28 mouse cellular contexts compared by ENCODE assay signal in genomic region chr15:27974637-27975036, GRCm38 (mm10). TPM values are rescaled to one million over a fixed set of nuclear protein-coding genes. Genes with fewer than 3 reads are reported as not detected.
A peak's percentile ranks its signal among the peaks of the same experiment; 100 is the strongest.
DNase-seq lines count a peak whose midpoint lies in the region; ATAC-seq and TF ChIP-seq lines count a peak whose summit lies in the region.
"Had no signal": no experiment of that assay in that cellular context is flagged by ENCODE, and none has a peak within 500 bp of the region (broad histone marks: within the 10 kb centered on the region; RNA-seq: fewer than 3 reads in every experiment).

No protein-coding gene starts in this region.

- no peak overlapping the region for H3K4me2 ChIP-seq in midbrain, embryonic 15.5 days
- H3K4me2 ChIP-seq in CH12.LX (ENCODE audit: insufficient read depth, low read depth, poor library complexity, severe bottlenecking), result no peak overlapping the region
- H3K4me2 ChIP-seq in lung, postnatal 0 days (replicated peaks; ENCODE audit: low read depth, low read length), result no peak overlapping the region
- H3K4me2 ChIP-seq: embryonic facial prominence, embryonic 13.5 days; heart, embryonic 15.5 days; limb, embryonic 13.5 days; liver, embryonic 11.5 days; lung, embryonic 15.5 days had no signal

- peaks cover 12% of the 10 kb centered on the region; the same call in 1 of the 2 replicates for H3K4me1 ChIP-seq in midbrain, embryonic 15.5 days
- H3K4me1 ChIP-seq in midbrain, embryonic 10.5 days, result 0 out of 2 replicates have a peak, but pooled peaks cover 2% of the 10 kb centered on the region
- H3K4me1 ChIP-seq in CH12.LX (ENCODE audit: control insufficient read depth in 1 of 2, insufficient read depth in 2 of 2), result peaks cover 0 to 10% of the 10 kb centered on the region in 2 experiments; a peak in 2 of 4 replicates
- H3K4me1 ChIP-seq in lung, postnatal 0 days (ENCODE audit: insufficient read depth, low read depth, low read length), result no peaks in the 10 kb centered on the region

- in situ Hi-C loops in CH12.LX (cut with MboI; ENCODE audit: low pct_ligation_motif_present, low pct_unique_long_range_greater_than_20kb, low sequenced_read_pairs), result no loop called here

- no peaks in the 10 kb centered on the region for H3K36me3 ChIP-seq in midbrain, embryonic 15.5 days (replicated peaks)
- no peaks in the 10 kb centered on the region for H3K36me3 ChIP-seq in midbrain, embryonic 10.5 days
- H3K36me3 ChIP-seq in CH12.LX (replicated peaks in 1 of 2; ENCODE audit: control insufficient read depth in 1 of 2, insufficient read depth in 1 of 2, low read length in 1 of 2), result no peaks in the 10 kb centered on the region
- H3K36me3 ChIP-seq in lung, postnatal 0 days (ENCODE audit: insufficient read depth, low read length), result no peaks in the 10 kb centered on the region
- H3K36me3 ChIP-seq: embryonic facial prominence, embryonic 13.5 days; G1E; heart, embryonic 10.5 days; heart, embryonic 15.5 days; limb, embryonic 13.5 days; lung, embryonic 15.5 days had no signal

- dilution Hi-C loops in CH12.LX (cut with MboI; ENCODE audit: extremely low pct_ligation_motif_present, extremely low pct_unique_long_range_greater_than_20kb, low sequenced_read_pairs), result no loop called here

- no peaks in the 10 kb centered on the region for H3K79me2 ChIP-seq in CH12.LX (replicated peaks; ENCODE audit: control insufficient read depth, extremely low read depth, insufficient read depth, poor library complexity, severe bottlenecking)

- TF ChIP-seq POLR2A in CH12.LX (IDR thresholded peaks at IDR 0.05; ENCODE audit: low read depth, low read length), result no peak

- no peak for TF ChIP-seq CTCF in CH12.LX (conservative IDR thresholded peaks at IDR 0.05 in 1 of 2, IDR thresholded peaks at IDR 0.05 in 1 of 2; ENCODE audit: low read depth in 2 of 2, low read length in 2 of 2)
- TF ChIP-seq CTCF in lung, postnatal 0 days (IDR thresholded peaks at IDR 0.05), result no peak

- 89% methylated on average over 8 of the region's 8 CpGs for WGBS in midbrain, embryonic 15.5 days
- 95% methylated on average over 8 of the region's 8 CpGs for WGBS in midbrain, embryonic 10.5 days
- 81% methylated on average over 8 of the region's 8 CpGs for WGBS in lung, postnatal 0 days

- no peaks in the 10 kb centered on the region for H3K27me3 ChIP-seq in midbrain, embryonic 15.5 days (replicated peaks)
- no peaks in the 10 kb centered on the region for H3K27me3 ChIP-seq in midbrain, embryonic 10.5 days (ENCODE audit: low read depth, poor library complexity, severe bottlenecking)
- no peaks in the 10 kb centered on the region for H3K27me3 ChIP-seq in CH12.LX (replicated peaks)
- no peaks in the 10 kb centered on the region for H3K27me3 ChIP-seq in lung, postnatal 0 days (replicated peaks; ENCODE audit: insufficient read depth, low read length)
- H3K27me3 ChIP-seq: embryonic facial prominence, embryonic 13.5 days; heart, embryonic 15.5 days; limb, embryonic 13.5 days; lung, embryonic 15.5 days had no signal

- no peak overlapping the region for H3K4me3 ChIP-seq in midbrain, embryonic 15.5 days
- no peak overlapping the region for H3K4me3 ChIP-seq in midbrain, embryonic 10.5 days
- no peak overlapping the region for H3K4me3 ChIP-seq in CH12.LX (replicated peaks in 1 of 3; ENCODE audit: low read depth in 2 of 3, low read length in 2 of 3, poor library complexity in 1 of 3)
- no peak overlapping the region for H3K4me3 ChIP-seq in lung, postnatal 0 days (ENCODE audit: low read depth, low read length)
- H3K4me3 ChIP-seq: embryonic facial prominence, embryonic 13.5 days; forebrain, embryonic 10.5 days; heart, embryonic 10.5 days; heart, embryonic 15.5 days; limb, embryonic 13.5 days; lung, embryonic 15.5 days had no signal

- ATAC-seq in midbrain, embryonic 15.5 days (replicated peaks), result 0 out of 2 replicates have a peak, but pooled peaks have one; percentile 3
- ATAC-seq in megakaryocyte, adult 5-6 weeks (ENCODE audit: poor library complexity, severe bottlenecking), result peak; percentile 83
- ATAC-seq in lung, postnatal 0 days, result no peak
- ATAC-seq: forebrain, postnatal 0 days; intestine, embryonic 16.5 days had no signal

- H3K9ac ChIP-seq in midbrain, embryonic 15.5 days, result no peak overlapping the region
- no peak overlapping the region for H3K9ac ChIP-seq in CH12.LX (ENCODE audit: insufficient read depth, low read depth)
- no peak overlapping the region for H3K9ac ChIP-seq in lung, postnatal 0 days (replicated peaks; ENCODE audit: low read depth)
- H3K9ac ChIP-seq: embryonic facial prominence, embryonic 13.5 days; forebrain, postnatal 0 days; heart, embryonic 15.5 days; limb, embryonic 13.5 days; lung, embryonic 15.5 days had no signal

- H3K9me3 ChIP-seq in midbrain, embryonic 15.5 days, result no peaks in the 10 kb centered on the region
- no peaks in the 10 kb centered on the region for H3K9me3 ChIP-seq in midbrain, embryonic 10.5 days (replicated peaks)
- peaks cover 11% of the 10 kb centered on the region for H3K9me3 ChIP-seq in CH12.LX (replicated peaks; ENCODE audit: low read length)
- H3K9me3 ChIP-seq in lung, postnatal 0 days (ENCODE audit: low read length), result peaks cover 4% of the 10 kb centered on the region
- H3K9me3 ChIP-seq: embryonic facial prominence, embryonic 13.5 days; heart, embryonic 10.5 days; heart, embryonic 15.5 days; lung, embryonic 15.5 days had no signal

- no peak for DNase-seq in midbrain, embryonic 10.5 days (ENCODE audit: low spot score)
- peak; percentile 32 for DNase-seq in CH12.LX (ENCODE audit: extremely low read depth)
- no peak for DNase-seq in cerebellum, postnatal 10 days
- no peak for DNase-seq in lung, postnatal 0 days (ENCODE audit: low spot score)
- no peak for DNase-seq in thymus, postnatal 10 days (ENCODE audit: low spot score in 2 of 2)
- DNase-seq: adrenal gland, postnatal 10 days; cerebellum, adult 8-10 months; forebrain, postnatal 0 days; gastrocnemius, postnatal 10 days; heart, adult 11 months; kidney, adult 9 months; kidney, postnatal 10 days; lung, postnatal 36 days; midbrain, embryonic 14.5 days; right cerebral cortex, adult 18-20 months; spleen, adult 18-20 months; thymus, postnatal 36 days had no signal

- no peak for TF ChIP-seq RAD21 in CH12.LX (IDR thresholded peaks at IDR 0.05; ENCODE audit: low read depth, low read length)

- no peak; the same call in 1 of the 2 replicates for TF ChIP-seq EP300 in CH12.LX (IDR thresholded peaks at IDR 0.05; ENCODE audit: low read length)
- TF ChIP-seq EP300 in lung, postnatal 0 days (IDR thresholded peaks at IDR 0.05), result no peak

- H3K27ac ChIP-seq in midbrain, embryonic 15.5 days, result no peak overlapping the region
- H3K27ac ChIP-seq in midbrain, embryonic 10.5 days (replicated peaks), result no peak overlapping the region
- H3K27ac ChIP-seq in CH12.LX (ENCODE audit: insufficient read depth, low read depth), result no peak overlapping the region
- no peak overlapping the region for H3K27ac ChIP-seq in lung, postnatal 0 days (ENCODE audit: low read length)
- H3K27ac ChIP-seq: embryonic facial prominence, embryonic 13.5 days; forebrain, embryonic 10.5 days; heart, embryonic 10.5 days; heart, embryonic 15.5 days; limb, embryonic 13.5 days; lung, embryonic 15.5 days had no signal

TF ChIP-seq in CH12.LX, 34 proteins besides CTCF, POLR2A, EP300 and RAD21:
- TF ChIP-seq PAX5 (IDR thresholded peaks at IDR 0.05; ENCODE audit: low read length) (no peak), IRF4 (IDR thresholded peaks at IDR 0.05; ENCODE audit: low read depth, low read length) (peak; percentile 28; the same call in 1 of the 2 replicates), BHLHE40 (IDR thresholded peaks at IDR 0.05; ENCODE audit: low read depth, low read length) (peak; percentile 77)

RNA-seq across cellular contexts. Expression of gene Trio, which starts 51.0 kb away (rescaled TPM):
- polyA plus RNA-seq in midbrain, embryonic 15.5 days (2015; fragmentation: Nextera tagmentation; extraction: Ambion mirVana), result 40.4 and 42.9 TPM in 2 replicates
- polyA plus RNA-seq in midbrain, embryonic 10.5 days (2016; fragmentation: Nextera tagmentation; extraction: Ambion mirVana), result 19.0 and 24.6 TPM in 2 replicates
- total RNA-seq in CH12.LX (2012; rRNA removed), result 1.8 and 3.9 TPM in 2 replicates
- total RNA-seq in CH12.LX (2014; rRNA removed), result 4.1 and 4.3 TPM in 2 replicates
- polyA plus RNA-seq in CH12.LX (2012; ENCODE audit: insufficient read length, low read depth), result 17.4 and 17.5 TPM in 2 replicates
- 46.1 and 50.8 TPM in 2 replicates for total RNA-seq in megakaryocyte, adult 5-6 weeks (2015)
- 33.9 and 37.3 TPM in 2 replicates for total RNA-seq in megakaryocyte, adult 5-6 weeks (2017)
- 15.6 and 18.4 TPM in 2 replicates for polyA plus RNA-seq in lung, postnatal 0 days (2015; fragmentation: Nextera tagmentation; extraction: Ambion mirVana)
- polyA plus RNA-seq: G1E had no signal
